Mouse (Mus musculus): ENCODE data around the gene Daxx. TPM values are rescaled to one million over a fixed set of nuclear protein-coding genes. Genes with fewer than 3 reads are reported as not detected.

The Daxx gene
- total and polyA plus RNA-seq, 2 experiments from 2014 or later, result 19.3 to 20.0 TPM

- ATAC-seq (ENCODE audit: insufficient read depth, low read depth) (no peak), DNase-seq (ENCODE audit: low spot score) (no peak)
- Histone ChIP-seq H3K4me2 (ENCODE audit: low read depth, low read length) (no peak overlapping the region), H3K4me3 (ENCODE audit: low read depth, low read length) (no peak overlapping the region), H3K36me3 (replicated peaks; ENCODE audit: control insufficient read depth, insufficient read depth, low read length) (peaks cover 40% of the 10 kb centered on the region), H3K9ac (replicated peaks; ENCODE audit: low read depth, low read length) (no peak overlapping the region), H3K27ac (ENCODE audit: low read depth) (no peak overlapping the region), H3K4me1 (ENCODE audit: control insufficient read depth, insufficient read depth) (peaks cover 15% of the 10 kb centered on the region), H3K9me3 (replicated peaks; ENCODE audit: control insufficient read depth, low read length) (no peaks in the 10 kb centered on the region), H3K27me3 (ENCODE audit: control insufficient read depth, insufficient read depth, low read length) (no peaks in the 10 kb centered on the region)
- 81% methylated on average over 6 of the region's 6 CpGs for WGBS
- no peak for TF ChIP-seq EP300 (IDR thresholded peaks at IDR 0.05; ENCODE audit: low read depth)
Observed at GRCm38 (mm10) chr17:33957493-33957892, 48.3 kb downstream of the Daxx start.

GRCm38 (mm10) chr17:33958451-33958850, 49.2 kb downstream of the Daxx start:
- DNase-seq (ENCODE audit: low spot score), result no peak

GRCm38 (mm10) chr17:33959135-33959534, 49.9 kb downstream of the Daxx start:
- Histone ChIP-seq H3K4me3 (ENCODE audit: low read depth, low read length) (no peak overlapping the region), H3K4me1 (ENCODE audit: control insufficient read depth, insufficient read depth) (peaks cover 13% of the 10 kb centered on the region), H3K9ac (replicated peaks; ENCODE audit: low read depth, low read length) (no peak overlapping the region), H3K27me3 (ENCODE audit: control insufficient read depth, insufficient read depth, low read length) (no peaks in the 10 kb centered on the region), H3K36me3 (replicated peaks; ENCODE audit: control insufficient read depth, insufficient read depth, low read length) (peaks cover 46% of the 10 kb centered on the region), H3K9me3 (replicated peaks; ENCODE audit: control insufficient read depth, low read length) (no peaks in the 10 kb centered on the region), H3K4me2 (ENCODE audit: low read depth, low read length) (no peak overlapping the region), H3K27ac (ENCODE audit: low read depth) (no peak overlapping the region)
- no peak for ATAC-seq (ENCODE audit: insufficient read depth, low read depth)
- 95% methylated on average over 13 of the region's 13 CpGs for WGBS
- DNase-seq (ENCODE audit: low spot score), result no peak
- TF ChIP-seq EP300 (IDR thresholded peaks at IDR 0.05; ENCODE audit: low read depth), result no peak
- TF ChIP-seq CTCF (IDR thresholded peaks at IDR 0.05; ENCODE audit: low read depth), result no peak

More at GRCm38 (mm10) chr17:33958451-33958850, 49.2 kb downstream of the Daxx start:
- H3K36me3 ChIP-seq (replicated peaks; ENCODE audit: control insufficient read depth, insufficient read depth, low read length), result peaks cover 40% of the 10 kb centered on the region
- TF ChIP-seq CTCF (IDR thresholded peaks at IDR 0.05; ENCODE audit: low read depth), result no peak
- no peak for TF ChIP-seq EP300 (IDR thresholded peaks at IDR 0.05; ENCODE audit: low read depth)
- no peak for ATAC-seq (ENCODE audit: insufficient read depth, low read depth)
- 90% methylated on average over 11 of the region's 11 CpGs for WGBS
- no peaks in the 10 kb centered on the region for H3K27me3 ChIP-seq (ENCODE audit: control insufficient read depth, insufficient read depth, low read length)
- no peak overlapping the region for H3K4me2 ChIP-seq (ENCODE audit: low read depth, low read length)
- H3K9me3 ChIP-seq (replicated peaks; ENCODE audit: control insufficient read depth, low read length), result no peaks in the 10 kb centered on the region
- H3K9ac ChIP-seq (replicated peaks; ENCODE audit: low read depth, low read length), result no peak overlapping the region
- H3K27ac ChIP-seq (ENCODE audit: low read depth), result no peak overlapping the region
- H3K4me3 ChIP-seq (ENCODE audit: low read depth, low read length), result no peak overlapping the region
- peaks cover 15% of the 10 kb centered on the region for H3K4me1 ChIP-seq (ENCODE audit: control insufficient read depth, insufficient read depth)

GRCm38 (mm10) chr17:33959948-33960347, 50.7 kb downstream of the Daxx start:
- WGBS, result 93% methylated on average over 15 of the region's 15 CpGs
- Histone ChIP-seq H3K27me3 (ENCODE audit: control insufficient read depth, insufficient read depth, low read length) (no peaks in the 10 kb centered on the region), H3K4me1 (ENCODE audit: control insufficient read depth, insufficient read depth) (peaks cover 6% of the 10 kb centered on the region; the same call in 1 of the 2 replicates), H3K36me3 (replicated peaks; ENCODE audit: control insufficient read depth, insufficient read depth, low read length) (peaks cover 49% of the 10 kb centered on the region), H3K27ac (ENCODE audit: low read depth) (no peak overlapping the region), H3K9ac (replicated peaks; ENCODE audit: low read depth, low read length) (no peak overlapping the region), H3K9me3 (replicated peaks; ENCODE audit: control insufficient read depth, low read length) (no peaks in the 10 kb centered on the region), H3K4me3 (ENCODE audit: low read depth, low read length) (no peak overlapping the region), H3K4me2 (ENCODE audit: low read depth, low read length) (no peak overlapping the region)
- DNase-seq (ENCODE audit: low spot score), result no peak
- no peak for ATAC-seq (ENCODE audit: insufficient read depth, low read depth)
- TF ChIP-seq EP300 (IDR thresholded peaks at IDR 0.05; ENCODE audit: low read depth) (no peak), CTCF (IDR thresholded peaks at IDR 0.05; ENCODE audit: low read depth) (no peak)

- DNase-seq (ENCODE audit: low spot score) (no peak), ATAC-seq (ENCODE audit: insufficient read depth, low read depth) (no peak)
- WGBS, result 91% methylated on average over 7 of the region's 7 CpGs
- no peaks in the 10 kb centered on the region for H3K27me3 ChIP-seq (ENCODE audit: control insufficient read depth, insufficient read depth, low read length)
- H3K36me3 ChIP-seq (replicated peaks; ENCODE audit: control insufficient read depth, insufficient read depth, low read length), result peaks cover 59% of the 10 kb centered on the region
- H3K9ac ChIP-seq (replicated peaks; ENCODE audit: low read depth, low read length), result no peak overlapping the region
- H3K9me3 ChIP-seq (replicated peaks; ENCODE audit: control insufficient read depth, low read length), result no peaks in the 10 kb centered on the region
- H3K4me3 ChIP-seq (ENCODE audit: low read depth, low read length), result no peak overlapping the region
- H3K27ac ChIP-seq (ENCODE audit: low read depth), result no peak overlapping the region
- no peaks in the 10 kb centered on the region for H3K4me1 ChIP-seq (ENCODE audit: control insufficient read depth, insufficient read depth)
- no peak overlapping the region for H3K4me2 ChIP-seq (ENCODE audit: low read depth, low read length)
- no peak for TF ChIP-seq EP300 (IDR thresholded peaks at IDR 0.05; ENCODE audit: low read depth)
- TF ChIP-seq CTCF (IDR thresholded peaks at IDR 0.05; ENCODE audit: low read depth), result no peak
Observed at GRCm38 (mm10) chr17:33962876-33963275, 53.7 kb downstream of the Daxx start.

Small RNA genes within 50 kb of the gene (microRNA-seq; reads per million reads assigned to microRNA genes)
- gene Gm27740, result not detected

Other genes starting within 250 kb of the Daxx start
- 47.1 and 54.3 TPM in 2 replicates for gene Hnrnpm, start 222.6 kb upstream of the Daxx start, total RNA-seq (2014; rRNA removed; ENCODE audit: low replicate concordance)
- gene Hnrnpm, start 222.6 kb upstream of the Daxx start, polyA plus RNA-seq (2015; fragmentation: Nextera tagmentation; extraction: Ambion mirVana), result 139 and 151 TPM in 2 replicates
- 117 and 124 TPM in 2 replicates for gene March2, start 190.7 kb upstream of the Daxx start, total RNA-seq (2014; rRNA removed; ENCODE audit: low replicate concordance)
- 87.6 and 88.5 TPM in 2 replicates for gene March2, start 190.7 kb upstream of the Daxx start, polyA plus RNA-seq (2015; fragmentation: Nextera tagmentation; extraction: Ambion mirVana)
- 58.6 and 87.8 TPM in 2 replicates for gene Rab11b, start 148.9 kb upstream of the Daxx start, total RNA-seq (2014; rRNA removed; ENCODE audit: low replicate concordance)
- gene Rab11b, start 148.9 kb upstream of the Daxx start, polyA plus RNA-seq (2015; fragmentation: Nextera tagmentation; extraction: Ambion mirVana), result 382 and 425 TPM in 2 replicates
- gene Angptl4, start 127.6 kb upstream of the Daxx start, total RNA-seq (2014; rRNA removed; ENCODE audit: low replicate concordance), result 35.2 and 79.3 TPM in 2 replicates
- 59.2 and 124 TPM in 2 replicates for gene Angptl4, start 127.6 kb upstream of the Daxx start, polyA plus RNA-seq (2015; fragmentation: Nextera tagmentation; extraction: Ambion mirVana)
- gene Kank3, start 98.9 kb upstream of the Daxx start, total RNA-seq (2014; rRNA removed; ENCODE audit: low replicate concordance), result 33.3 and 68.7 TPM in 2 replicates
- 46.1 and 50.8 TPM in 2 replicates for gene Kank3, start 98.9 kb upstream of the Daxx start, polyA plus RNA-seq (2015; fragmentation: Nextera tagmentation; extraction: Ambion mirVana)
- gene Rps28, start 84.9 kb upstream of the Daxx start, total RNA-seq (2014; rRNA removed; ENCODE audit: low replicate concordance), result 127 and 305 TPM in 2 replicates
- gene Rps28, start 84.9 kb upstream of the Daxx start, polyA plus RNA-seq (2015; fragmentation: Nextera tagmentation; extraction: Ambion mirVana), result 622 and 631 TPM in 2 replicates
- 467 and 766 TPM in 2 replicates for gene Ndufa7, start 84.8 kb upstream of the Daxx start, total RNA-seq (2014; rRNA removed; ENCODE audit: low replicate concordance)
- gene Ndufa7, start 84.8 kb upstream of the Daxx start, polyA plus RNA-seq (2015; fragmentation: Nextera tagmentation; extraction: Ambion mirVana), result 899 and 938 TPM in 2 replicates
- 17.3 and 24.0 TPM in 2 replicates for gene Cd320, start 66.3 kb upstream of the Daxx start, total RNA-seq (2014; rRNA removed; ENCODE audit: low replicate concordance)
- 37.3 and 41.6 TPM in 2 replicates for gene Cd320, start 66.3 kb upstream of the Daxx start, polyA plus RNA-seq (2015; fragmentation: Nextera tagmentation; extraction: Ambion mirVana)
- not detected in 2 replicates for gene Gm7029, start 35.6 kb upstream of the Daxx start, total RNA-seq (2014; rRNA removed; ENCODE audit: low replicate concordance)
- not detected in 2 replicates for gene Gm7029, start 35.6 kb upstream of the Daxx start, polyA plus RNA-seq (2015; fragmentation: Nextera tagmentation; extraction: Ambion mirVana)
- gene Kifc1, start 18.8 kb upstream of the Daxx start, total RNA-seq (2014; rRNA removed; ENCODE audit: low replicate concordance), result 17.0 and 30.1 TPM in 2 replicates
- 2.0 and 2.1 TPM in 2 replicates for gene Kifc1, start 18.8 kb upstream of the Daxx start, polyA plus RNA-seq (2015; fragmentation: Nextera tagmentation; extraction: Ambion mirVana)
- gene Platr17, start 4.3 kb upstream of the Daxx start, total RNA-seq (2014; rRNA removed; ENCODE audit: low replicate concordance), result not detected in 2 replicates
- gene Platr17, start 4.3 kb upstream of the Daxx start, polyA plus RNA-seq (2015; fragmentation: Nextera tagmentation; extraction: Ambion mirVana), result not detected in 2 replicates
- gene Tapbp, start 6.5 kb downstream of the Daxx start, total RNA-seq (2014; rRNA removed; ENCODE audit: low replicate concordance), result 50.9 and 84.1 TPM in 2 replicates
- 47.6 and 51.3 TPM in 2 replicates for gene Tapbp, start 6.5 kb downstream of the Daxx start, polyA plus RNA-seq (2015; fragmentation: Nextera tagmentation; extraction: Ambion mirVana)
- gene Zbtb22, start 6.5 kb downstream of the Daxx start, total RNA-seq (2014; rRNA removed; ENCODE audit: low replicate concordance), result 29.1 and 42.9 TPM in 2 replicates
- 10.1 and 12.0 TPM in 2 replicates for gene Zbtb22, start 6.5 kb downstream of the Daxx start, polyA plus RNA-seq (2015; fragmentation: Nextera tagmentation; extraction: Ambion mirVana)
- gene Rgl2, start 20.1 kb downstream of the Daxx start, total RNA-seq (2014; rRNA removed; ENCODE audit: low replicate concordance), result 63.1 and 144 TPM in 2 replicates
- gene Rgl2, start 20.1 kb downstream of the Daxx start, polyA plus RNA-seq (2015; fragmentation: Nextera tagmentation; extraction: Ambion mirVana), result 21.1 and 21.9 TPM in 2 replicates
- 28.6 and 77.4 TPM in 2 replicates for gene Pfdn6, start 30.9 kb downstream of the Daxx start, total RNA-seq (2014; rRNA removed; ENCODE audit: low replicate concordance)
- 123 and 128 TPM in 2 replicates for gene Pfdn6, start 30.9 kb downstream of the Daxx start, polyA plus RNA-seq (2015; fragmentation: Nextera tagmentation; extraction: Ambion mirVana)
- gene Wdr46, start 31.2 kb downstream of the Daxx start, total RNA-seq (2014; rRNA removed; ENCODE audit: low replicate concordance), result 6.7 and 10.9 TPM in 2 replicates
- 8.9 and 11.1 TPM in 2 replicates for gene Wdr46, start 31.2 kb downstream of the Daxx start, polyA plus RNA-seq (2015; fragmentation: Nextera tagmentation; extraction: Ambion mirVana)
- 0.53 and 0.70 TPM in 2 replicates for gene B3galt4, start 42.1 kb downstream of the Daxx start, total RNA-seq (2014; rRNA removed; ENCODE audit: low replicate concordance)
- gene B3galt4, start 42.1 kb downstream of the Daxx start, polyA plus RNA-seq (2015; fragmentation: Nextera tagmentation; extraction: Ambion mirVana), result 5.5 and 6.1 TPM in 2 replicates
- 28.2 and 31.8 TPM in 2 replicates for gene Vps52, start 46.4 kb downstream of the Daxx start, total RNA-seq (2014; rRNA removed; ENCODE audit: low replicate concordance)
- gene Vps52, start 46.4 kb downstream of the Daxx start, polyA plus RNA-seq (2015; fragmentation: Nextera tagmentation; extraction: Ambion mirVana), result 27.8 TPM in 2 replicates
- 1,548 and 1,735 TPM in 2 replicates for gene Rps18, start 46.6 kb downstream of the Daxx start, total RNA-seq (2014; rRNA removed; ENCODE audit: low replicate concordance)
- gene Rps18, start 46.6 kb downstream of the Daxx start, polyA plus RNA-seq (2015; fragmentation: Nextera tagmentation; extraction: Ambion mirVana), result 845 and 880 TPM in 2 replicates
- gene H2-K1, start 90.9 kb downstream of the Daxx start, total RNA-seq (2014; rRNA removed; ENCODE audit: low replicate concordance), result 61.0 and 84.5 TPM in 2 replicates
- 42.9 and 48.4 TPM in 2 replicates for gene H2-K1, start 90.9 kb downstream of the Daxx start, polyA plus RNA-seq (2015; fragmentation: Nextera tagmentation; extraction: Ambion mirVana)
- 22.5 and 48.5 TPM in 2 replicates for gene Ring1, start 115.3 kb downstream of the Daxx start, total RNA-seq (2014; rRNA removed; ENCODE audit: low replicate concordance)
- 10.3 and 11.9 TPM in 2 replicates for gene Ring1, start 115.3 kb downstream of the Daxx start, polyA plus RNA-seq (2015; fragmentation: Nextera tagmentation; extraction: Ambion mirVana)
- 80.6 and 101 TPM in 2 replicates for gene H2-Ke6, start 118.6 kb downstream of the Daxx start, total RNA-seq (2014; rRNA removed; ENCODE audit: low replicate concordance)
- gene H2-Ke6, start 118.6 kb downstream of the Daxx start, polyA plus RNA-seq (2015; fragmentation: Nextera tagmentation; extraction: Ambion mirVana), result 58.5 and 64.6 TPM in 2 replicates
- gene Slc39a7, start 122.3 kb downstream of the Daxx start, total RNA-seq (2014; rRNA removed; ENCODE audit: low replicate concordance), result 88.7 and 97.2 TPM in 2 replicates
- gene Slc39a7, start 122.3 kb downstream of the Daxx start, polyA plus RNA-seq (2015; fragmentation: Nextera tagmentation; extraction: Ambion mirVana), result 79.7 and 85.4 TPM in 2 replicates
- gene Rxrb, start 122.4 kb downstream of the Daxx start, total RNA-seq (2014; rRNA removed; ENCODE audit: low replicate concordance), result 29.4 and 36.6 TPM in 2 replicates
- 28.4 and 31.2 TPM in 2 replicates for gene Rxrb, start 122.4 kb downstream of the Daxx start, polyA plus RNA-seq (2015; fragmentation: Nextera tagmentation; extraction: Ambion mirVana)
- 1.4 and 1.9 TPM in 2 replicates for gene Col11a2, start 130.0 kb downstream of the Daxx start, total RNA-seq (2014; rRNA removed; ENCODE audit: low replicate concordance)
- gene Col11a2, start 130.0 kb downstream of the Daxx start, polyA plus RNA-seq (2015; fragmentation: Nextera tagmentation; extraction: Ambion mirVana), result 0.25 and 0.29 TPM in 2 replicates
- gene H2-Oa, start 182.9 kb downstream of the Daxx start, total RNA-seq (2014; rRNA removed; ENCODE audit: low replicate concordance), result not detected in 2 replicates
- not detected in 2 replicates for gene H2-Oa, start 182.9 kb downstream of the Daxx start, polyA plus RNA-seq (2015; fragmentation: Nextera tagmentation; extraction: Ambion mirVana)
- gene H2-DMa, start 210.1 kb downstream of the Daxx start, total RNA-seq (2014; rRNA removed; ENCODE audit: low replicate concordance), result 2.6 and 7.2 TPM in 2 replicates
- 4.2 and 4.6 TPM in 2 replicates for gene H2-DMa, start 210.1 kb downstream of the Daxx start, polyA plus RNA-seq (2015; fragmentation: Nextera tagmentation; extraction: Ambion mirVana)
- gene Brd2, start 213.2 kb downstream of the Daxx start, total RNA-seq (2014; rRNA removed; ENCODE audit: low replicate concordance), result 83.2 and 87.5 TPM in 2 replicates
- 33.4 and 38.4 TPM in 2 replicates for gene Brd2, start 213.2 kb downstream of the Daxx start, polyA plus RNA-seq (2015; fragmentation: Nextera tagmentation; extraction: Ambion mirVana)
- 1.5 TPM in 1 of 2 replicates, not detected in the other for gene H2-DMb2, start 233.9 kb downstream of the Daxx start, total RNA-seq (2014; rRNA removed; ENCODE audit: low replicate concordance)
- gene H2-DMb2, start 233.9 kb downstream of the Daxx start, polyA plus RNA-seq (2015; fragmentation: Nextera tagmentation; extraction: Ambion mirVana), result 0.33 and 0.38 TPM in 2 replicates
- 0.19 TPM in 1 of 2 replicates, not detected in the other for gene H2-DMb1, start 243.7 kb downstream of the Daxx start, total RNA-seq (2014; rRNA removed; ENCODE audit: low replicate concordance)
- 0.65 and 0.90 TPM in 2 replicates for gene H2-DMb1, start 243.7 kb downstream of the Daxx start, polyA plus RNA-seq (2015; fragmentation: Nextera tagmentation; extraction: Ambion mirVana)